Mouse (Mus musculus) erythroblast, adult 5-6 weeks (primary cell): ENCODE data around the gene Olfr275. TPM values are rescaled to one million over a fixed set of nuclear protein-coding genes. Genes with fewer than 3 reads are reported as not detected.
"Not testable (repeated sequence)": the region's sequence is repeated elsewhere in the genome, so short reads cannot be mapped to it uniquely, and the experiment has no call there.

Source experiments
- ATAC-seq: replicated peaks from 2 replicates; pipeline ENCODE4 v1.8.0; 2016; ENCODE audit warnings: moderate number of reproducible peaks, mild to moderate bottlenecking, moderate TSS enrichment, inconsistent platforms; ENCODE audit not compliant: poor library complexity, low FRiP score, severe bottlenecking
- total RNA-seq, 2 experiments: library from RNA; stranded (forward) in 1 of 2; stranded (reverse) in 1 of 2; fragments of 150-400 nt in 1 of 2; fragments of 200-764, 138-1000 nt in 1 of 2; gene quantifications; 2 replicates each; pipeline versions ENCODE4 v1.2.3 to v1.2.4; 2015 to 2017; ENCODE audit warnings: low replicate concordance in 2 of 2

Gene Olfr275
- total RNA-seq (2015; ENCODE audit: low replicate concordance), result not detected in 2 replicates
- total RNA-seq (2017; ENCODE audit: low replicate concordance), result not detected in 2 replicates

DNA sequence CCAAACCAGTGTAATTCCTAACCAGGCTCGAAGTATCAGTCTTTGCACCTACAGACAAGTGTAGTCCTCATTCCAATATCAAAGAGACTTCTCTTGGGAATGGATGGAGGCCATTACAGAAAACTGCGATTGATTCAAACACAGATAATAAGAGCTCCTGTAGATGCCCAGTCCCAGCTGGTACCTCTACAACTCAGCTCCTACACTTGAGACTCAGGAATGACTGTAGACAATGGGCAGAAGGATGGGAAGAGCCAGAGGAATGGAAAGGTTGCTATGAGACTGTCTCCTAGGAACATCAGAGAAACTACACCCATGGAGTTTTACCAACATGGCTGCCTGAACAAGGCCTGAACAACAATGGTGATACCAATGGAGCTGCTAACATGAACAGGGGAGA lies at the start of gene Olfr275:
Olfr275 (plus strand) TSS at position 301 of the 400 bp plus-strand sequence.
- no peak for ATAC-seq

DNA sequence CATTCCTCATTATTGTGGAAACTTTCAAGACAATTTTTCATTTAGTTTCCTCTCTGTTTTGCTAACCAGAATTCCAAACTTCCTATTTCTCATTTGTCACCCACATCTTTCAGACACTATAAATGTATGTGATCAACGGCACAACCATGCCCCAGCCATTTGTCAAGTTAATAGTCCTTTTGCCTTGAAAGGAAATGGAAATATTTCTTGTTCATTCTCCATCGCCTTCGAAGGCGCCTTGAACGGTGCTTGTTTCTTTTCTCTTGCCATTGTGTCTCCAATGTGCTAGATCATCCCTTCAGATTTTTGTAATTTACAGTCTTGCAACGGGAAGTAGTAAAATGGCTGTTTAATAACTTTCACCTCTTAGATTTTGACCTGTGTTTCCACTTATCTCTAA lies 48.8 kb upstream of the Olfr275 start:
- no peak for ATAC-seq

DNA sequence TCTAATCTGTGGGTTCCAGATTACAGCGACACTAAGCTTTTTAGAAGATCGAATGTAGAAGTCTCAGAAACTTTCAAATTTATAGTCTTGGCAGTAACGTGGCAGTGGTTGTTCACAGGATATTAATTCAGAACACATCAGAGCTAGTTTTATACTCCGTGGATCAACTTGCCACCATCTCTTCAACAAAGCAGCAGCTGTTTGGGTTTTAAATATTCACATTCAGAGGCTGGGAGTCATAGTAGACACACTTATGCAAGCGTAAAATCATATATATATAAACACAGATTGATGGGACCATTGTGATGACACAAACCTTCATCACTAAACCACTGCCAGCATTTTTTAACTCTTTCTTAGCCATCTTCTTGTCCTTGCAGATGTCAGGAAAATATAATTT lies 42.2 kb upstream of the Olfr275 start:
- ATAC-seq, result no peak

DNA sequence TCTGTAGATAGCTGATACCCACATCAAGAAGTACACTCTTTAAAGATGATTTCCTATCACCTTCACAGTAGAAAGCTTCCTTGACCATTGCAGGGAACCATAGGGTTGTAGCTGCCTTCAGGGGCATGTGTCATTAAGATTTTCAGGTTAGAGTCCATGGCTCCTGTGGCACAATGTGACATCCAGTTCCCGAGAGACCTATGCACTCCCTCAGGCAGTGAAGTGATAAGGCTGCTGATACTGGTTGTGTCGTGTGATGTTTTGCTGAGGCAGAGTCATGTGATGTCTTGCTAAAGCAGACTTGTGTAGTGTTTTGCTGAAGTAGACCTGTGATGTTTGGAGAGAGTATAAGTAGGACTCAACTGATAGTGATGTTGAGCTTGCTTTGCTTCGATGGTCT lies 14.4 kb upstream of the Olfr275 start:
- ATAC-seq, result no peak

DNA sequence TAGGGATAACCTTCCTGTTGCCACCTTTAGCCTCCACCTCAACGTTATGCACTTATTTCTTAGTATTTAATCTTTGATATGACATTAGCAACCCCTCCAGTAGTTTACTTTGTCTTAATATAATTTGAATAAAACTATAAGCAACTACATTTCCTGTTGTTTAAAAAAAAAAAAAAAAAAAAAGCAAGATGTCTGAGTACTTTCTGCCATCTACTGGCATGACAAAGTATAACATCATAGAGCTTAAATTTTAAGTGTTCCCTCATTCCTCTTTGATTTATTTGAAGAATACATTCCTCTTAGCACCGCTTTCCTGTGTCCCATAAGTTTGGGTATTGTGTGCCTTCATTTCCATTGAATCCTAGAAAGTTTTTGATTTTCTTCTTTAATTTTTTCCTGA lies 2.5 kb upstream of the Olfr275 start:
- no peak for ATAC-seq

DNA sequence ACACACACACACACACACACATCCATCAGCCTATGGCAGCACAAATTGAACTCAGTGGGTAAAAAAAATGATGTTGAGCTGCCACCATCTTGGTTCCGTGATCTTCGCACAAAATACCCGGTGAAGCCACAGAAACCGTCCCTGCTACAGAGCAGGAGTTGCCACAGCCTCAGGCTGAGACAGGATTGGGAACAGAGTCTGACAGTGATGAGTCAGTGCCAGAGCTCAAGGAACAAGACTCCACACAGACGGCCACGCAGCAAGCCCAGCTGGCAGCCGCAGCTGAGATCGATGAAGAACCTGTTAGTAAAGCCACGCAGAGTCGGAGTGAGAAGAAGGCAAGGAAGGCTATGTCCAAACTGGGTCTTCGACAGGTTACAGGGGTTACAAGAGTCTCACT lies 7.0 kb downstream of the Olfr275 start:
- ATAC-seq, result no peak

DNA sequence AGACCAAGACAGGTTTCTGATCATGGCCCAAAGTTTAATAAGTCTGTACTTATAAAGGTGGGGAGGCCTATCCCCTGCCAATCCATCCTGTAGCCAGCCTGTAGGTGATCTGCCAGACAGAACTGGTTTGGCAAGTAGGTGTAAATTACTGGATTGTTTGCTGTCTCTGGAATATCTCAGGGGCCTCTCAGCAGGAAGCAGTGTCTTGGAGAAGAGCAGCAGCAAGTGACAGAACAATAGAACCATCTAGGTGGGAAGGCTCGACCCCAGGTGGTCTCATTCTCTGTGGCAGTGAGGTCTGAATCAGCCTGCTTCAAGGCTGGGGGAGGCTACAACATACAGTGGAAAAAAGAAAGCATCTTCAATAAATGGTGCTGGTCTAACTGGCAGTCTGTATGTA lies 31.0 kb downstream of the Olfr275 start:
- ATAC-seq, result not testable (repeated sequence)

DNA sequence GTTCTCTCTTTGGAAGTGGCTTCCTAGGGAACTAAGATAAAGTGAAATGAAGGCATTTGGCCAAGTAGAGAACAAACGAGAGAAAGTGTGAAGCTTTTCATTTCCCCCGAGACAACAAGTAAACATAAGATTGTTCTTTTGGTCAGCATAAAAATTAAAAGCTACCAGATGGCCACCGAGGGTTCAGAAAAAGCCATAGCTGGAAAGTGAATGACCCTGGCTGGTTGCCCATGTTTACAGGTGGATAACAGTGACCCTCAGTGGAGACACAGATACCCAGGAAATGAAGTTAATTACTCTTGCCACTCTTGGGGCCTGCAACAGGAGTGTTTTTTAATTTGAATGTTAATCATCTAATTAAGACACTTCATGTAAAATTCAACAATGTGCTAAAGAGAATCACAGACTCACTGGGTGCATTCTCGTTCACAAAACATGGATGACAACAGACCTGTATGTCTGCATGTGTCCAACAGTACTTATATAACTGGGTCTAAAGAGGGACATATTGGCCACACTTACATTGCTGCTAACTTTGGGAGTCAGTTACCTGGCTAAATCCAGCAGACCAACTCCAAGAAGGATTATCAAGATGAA lies 34.7 kb downstream of the Olfr275 start:
- no peak for ATAC-seq

DNA sequence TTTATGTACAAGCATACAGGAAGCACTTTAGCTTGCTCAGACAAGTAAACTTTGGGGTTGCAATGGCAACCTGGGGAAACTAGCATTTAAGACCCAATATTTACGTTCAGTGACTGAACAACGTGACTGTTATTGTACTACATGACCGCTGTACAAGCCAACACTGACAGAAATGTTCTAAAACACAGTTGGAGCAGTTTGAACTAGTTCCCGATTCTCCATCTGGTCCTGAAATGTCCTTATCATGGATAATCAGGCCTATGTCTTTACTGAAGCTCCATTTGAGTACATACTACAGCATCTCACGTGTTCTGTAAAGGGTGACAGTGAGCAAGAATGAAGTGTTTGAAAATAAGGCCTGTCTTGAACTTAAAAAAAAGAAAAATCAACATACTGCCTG lies 35.3 kb downstream of the Olfr275 start:
- ATAC-seq, result no peak

DNA sequence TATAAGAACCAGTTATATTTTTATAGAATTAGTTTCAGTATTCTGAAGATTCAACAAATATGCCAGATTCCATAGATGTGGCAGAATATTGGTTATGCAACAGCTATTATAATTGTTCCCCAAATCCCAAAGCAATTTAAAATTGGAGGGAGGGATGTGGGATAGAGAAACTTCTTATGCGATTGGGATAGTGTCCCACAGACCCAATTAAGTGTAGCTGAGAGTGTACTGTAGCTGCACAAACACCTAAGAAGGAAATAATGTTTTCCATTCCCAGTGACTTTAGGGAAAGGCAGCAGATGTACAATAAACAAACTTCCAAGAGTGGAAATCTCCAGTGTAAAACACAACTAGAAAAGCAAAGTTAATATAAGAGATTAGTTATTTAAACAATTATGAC lies 44.7 kb downstream of the Olfr275 start, which contains the start of gene Olfr273:
Olfr273 (minus strand) TSS at position 101 of the 400 bp plus-strand sequence.
- no peak for ATAC-seq

DNA sequence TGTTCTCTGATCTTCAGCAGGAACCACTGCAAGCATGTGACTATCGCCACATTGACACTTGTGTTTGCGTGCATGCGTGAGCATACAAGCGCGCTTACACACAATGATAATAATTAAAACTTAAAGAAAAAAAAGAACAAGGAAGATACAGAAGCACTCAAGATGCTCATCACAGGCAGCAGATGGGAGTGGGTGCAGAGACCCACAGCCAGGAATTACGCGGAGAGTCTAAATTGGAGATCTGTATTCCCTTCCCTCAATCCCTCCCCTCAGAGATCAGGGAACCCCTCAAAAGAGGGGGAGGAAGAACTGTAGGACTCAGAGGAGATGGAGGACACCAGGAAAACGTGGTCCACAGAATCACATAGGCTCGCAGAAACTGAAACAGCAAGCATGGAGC lies 49.8 kb downstream of the Olfr275 start:
- ATAC-seq, result no peak

Other genes starting within 250 kb of the Olfr275 start
- gene Toporsl, start 218.3 kb upstream of the Olfr275 start, total RNA-seq (2015; ENCODE audit: low replicate concordance), result not detected in 2 replicates
- gene Toporsl, start 218.3 kb upstream of the Olfr275 start, total RNA-seq (2017; ENCODE audit: low replicate concordance), result not detected in 2 replicates
- gene Olfr273, start 44.6 kb downstream of the Olfr275 start, total RNA-seq (2015; ENCODE audit: low replicate concordance), result not detected in 2 replicates
- gene Olfr273, start 44.6 kb downstream of the Olfr275 start, total RNA-seq (2017; ENCODE audit: low replicate concordance), result not detected in 2 replicates
- gene Olfr272, start 104.6 kb downstream of the Olfr275 start, total RNA-seq (2015; ENCODE audit: low replicate concordance), result not detected in 2 replicates
- not detected in 2 replicates for gene Olfr272, start 104.6 kb downstream of the Olfr275 start, total RNA-seq (2017; ENCODE audit: low replicate concordance)
- gene Olfr270, start 149.9 kb downstream of the Olfr275 start, total RNA-seq (2015; ENCODE audit: low replicate concordance), result not detected in 2 replicates
- gene Olfr270, start 149.9 kb downstream of the Olfr275 start, total RNA-seq (2017; ENCODE audit: low replicate concordance), result not detected in 2 replicates
- gene Nipsnap3a, start 174.7 kb downstream of the Olfr275 start, total RNA-seq (2015; ENCODE audit: low replicate concordance), result not detected in 2 replicates
- not detected in 2 replicates for gene Nipsnap3a, start 174.7 kb downstream of the Olfr275 start, total RNA-seq (2017; ENCODE audit: low replicate concordance)
- gene Nipsnap3b, start 197.3 kb downstream of the Olfr275 start, total RNA-seq (2015; ENCODE audit: low replicate concordance), result 11.9 and 40.5 TPM in 2 replicates
- 7.0 and 8.9 TPM in 2 replicates for gene Nipsnap3b, start 197.3 kb downstream of the Olfr275 start, total RNA-seq (2017; ENCODE audit: low replicate concordance)